Mouse (Mus musculus) hindbrain, postnatal 0 days (tissue): ENCODE measurements at regions not wholly inside any gene's neighbourhood (a gene's known extent, or its start where the extent isn't known, plus 50 kb on each side); places are given as distances from the start of the nearest gene placed in this dataset.

Experiments used
- ATAC-seq: fragments of 200-750 bp; cut with Nextera tagmentation; 2 replicates; pipeline ENCODE4 v1.8.0; 2017; ENCODE audit warnings: mild to moderate bottlenecking, moderate TSS enrichment, moderate library complexity
- DNase-seq: peaks from one replicate; pipeline ENCODE4 v3.0.0-alpha.2; 2015; ENCODE audit warnings: low spot score
- H3K27ac ChIP-seq: fragments of 300-500 bp; sonication (generic); 2 replicates; pipeline ENCODE4 v1.5.1; 2014; ENCODE audit warnings: mild to moderate bottlenecking
- H3K27me3 ChIP-seq: fragments of 300-500 bp; sonication (generic); 2 replicates; pipeline ENCODE4 v1.6.1; 2014; ENCODE audit warnings: low read length, mixed read lengths; ENCODE audit not compliant: insufficient read depth
- H3K36me3 ChIP-seq: fragments of 300-500 bp; sonication (generic); 2 replicates; pipeline ENCODE4 v1.6.1; 2014; ENCODE audit warnings: low read length, mixed read lengths; ENCODE audit not compliant: insufficient read depth
- H3K4me1 ChIP-seq: fragments of 300-500 bp; sonication (generic); 2 replicates; pipeline ENCODE4 v1.6.1; 2014; ENCODE audit warnings: antibody characterized with exemption, low read length, mixed read lengths; ENCODE audit not compliant: insufficient read depth
- H3K4me2 ChIP-seq: fragments of 300-500 bp; sonication (generic); 2 replicates; pipeline ENCODE4 v1.6.1; 2014; ENCODE audit warnings: low read depth, mild to moderate bottlenecking, low read length, moderate library complexity, mixed read lengths
- H3K4me3 ChIP-seq: fragments of 300-500 bp; sonication (generic); 2 replicates; pipeline ENCODE4 v1.5.1; 2014; ENCODE audit warnings: low read length
- H3K9ac ChIP-seq: fragments of 300-500 bp; sonication (generic); replicated peaks from 2 replicates; pipeline ENCODE4 v1.6.1; 2014; ENCODE audit warnings: mild to moderate bottlenecking, low read length, moderate library complexity, mixed read lengths
- H3K9me3 ChIP-seq: fragments of 300-500 bp; sonication (generic); 2 replicates; pipeline ENCODE4 v1.6.1; 2016; ENCODE audit warnings: low read length, mixed read lengths
- CTCF ChIP-seq: IDR thresholded peaks from 2 replicates; pipeline ENCODE4 v1.5.1; 2016; ENCODE audit warnings: antibody characterized with exemption, control low read depth, low read depth
- WGBS: fragments of 180-500 bp; shearing (Covaris S2); extraction: QIAGEN DNeasy Blood & Tissue Kit; methylation state at CpG from one replicate; pipeline ENCODE4 v1.1.7; 2014; 5-methylcytosine and 5-hydroxymethylcytosine counted together

GRCm38 (mm10) chr15:62328920-62329319 is 1406.1 kb upstream of the A1bg start:
- no peak for TF ChIP-seq CTCF
- Histone ChIP-seq H3K9me3 (no peaks in the 10 kb centered on the region), H3K4me2 (no peak overlapping the region), H3K4me1 (no peaks in the 10 kb centered on the region), H3K4me3 (no peak overlapping the region), H3K27me3 (no peaks in the 10 kb centered on the region), H3K27ac (no peak overlapping the region), H3K9ac (no peak overlapping the region), H3K36me3 (no peaks in the 10 kb centered on the region)
- ATAC-seq (0 out of 2 replicates have a peak, but pooled peaks have one; percentile 29), DNase-seq (peak; percentile 60)
- WGBS: 12% methylated on average over 3 of the region's 3 CpGs

- no peak for DNase-seq
- 40% methylated on average over 9 of the region's 9 CpGs for WGBS
Measured at GRCm38 (mm10) chr15:62328305-62328881, 1405.6 kb upstream of the A1bg start.

GRCm38 (mm10) chr15:62327481-62327880 is 1404.7 kb upstream of the A1bg start:
- 69% methylated on average over 2 of the region's 2 CpGs for WGBS
- ATAC-seq: no peak

More at GRCm38 (mm10) chr15:62328305-62328881, 1405.6 kb upstream of the A1bg start:
- ATAC-seq: no peak
- no peaks in the 10 kb centered on the region for H3K9me3 ChIP-seq
- H3K27me3 ChIP-seq: no peaks in the 10 kb centered on the region
- no peak overlapping the region for H3K9ac ChIP-seq
- no peak overlapping the region for H3K27ac ChIP-seq
- H3K36me3 ChIP-seq: no peaks in the 10 kb centered on the region
- H3K4me3 ChIP-seq: no peak overlapping the region
- no peak overlapping the region for H3K4me2 ChIP-seq
- H3K4me1 ChIP-seq: no peaks in the 10 kb centered on the region
- TF ChIP-seq CTCF: no peak

GRCm38 (mm10) chr15:62326524-62326923 is 1403.7 kb upstream of the A1bg start:
- ATAC-seq (no peak), DNase-seq (no peak)
- Histone ChIP-seq H3K9ac (no peak overlapping the region), H3K9me3 (no peaks in the 10 kb centered on the region), H3K4me1 (no peaks in the 10 kb centered on the region), H3K4me3 (no peak overlapping the region), H3K27ac (no peak overlapping the region), H3K36me3 (no peaks in the 10 kb centered on the region), H3K27me3 (no peaks in the 10 kb centered on the region), H3K4me2 (no peak overlapping the region)
- 94% methylated on average over 4 of the region's 4 CpGs for WGBS
- TF ChIP-seq CTCF: no peak

More at GRCm38 (mm10) chr15:62327481-62327880, 1404.7 kb upstream of the A1bg start:
- no peaks in the 10 kb centered on the region for H3K36me3 ChIP-seq
- H3K9ac ChIP-seq: no peak overlapping the region
- H3K4me3 ChIP-seq: no peak overlapping the region
- no peak for TF ChIP-seq CTCF
- no peaks in the 10 kb centered on the region for H3K9me3 ChIP-seq
- no peak for DNase-seq
- no peak overlapping the region for H3K4me2 ChIP-seq
- H3K27ac ChIP-seq: no peak overlapping the region
- H3K4me1 ChIP-seq: no peaks in the 10 kb centered on the region
- no peaks in the 10 kb centered on the region for H3K27me3 ChIP-seq

GRCm38 (mm10) chr15:62325451-62326290 is 1402.9 kb upstream of the A1bg start:
- Histone ChIP-seq H3K9ac (no peak overlapping the region), H3K4me1 (no peaks in the 10 kb centered on the region), H3K4me2 (no peak overlapping the region), H3K36me3 (no peaks in the 10 kb centered on the region), H3K9me3 (no peaks in the 10 kb centered on the region), H3K27ac (no peak overlapping the region), H3K4me3 (no peak overlapping the region), H3K27me3 (no peaks in the 10 kb centered on the region)
- TF ChIP-seq CTCF: no peak
- ATAC-seq: no peak
- no peak for DNase-seq
- WGBS: 81% methylated on average over 1 of the region's 1 CpGs

GRCm38 (mm10) chr15:62320966-62321365 is 1398.2 kb upstream of the A1bg start:
- H3K36me3 ChIP-seq: no peaks in the 10 kb centered on the region
- DNase-seq (no peak), ATAC-seq (no peak)
- H3K9ac ChIP-seq: no peak overlapping the region
- H3K4me2 ChIP-seq: no peak overlapping the region
- TF ChIP-seq CTCF: no peak
- no peak overlapping the region for H3K4me3 ChIP-seq
- no peaks in the 10 kb centered on the region for H3K9me3 ChIP-seq
- H3K4me1 ChIP-seq: no peaks in the 10 kb centered on the region
- WGBS: 74% methylated on average over 5 of the region's 5 CpGs
- no peaks in the 10 kb centered on the region for H3K27me3 ChIP-seq
- no peak overlapping the region for H3K27ac ChIP-seq

GRCm38 (mm10) chr15:62314449-62314848 is 1391.6 kb upstream of the A1bg start:
- H3K27me3 ChIP-seq: no peaks in the 10 kb centered on the region
- no peak for TF ChIP-seq CTCF

More at GRCm38 (mm10) chr15:62314449-62314848, 1391.6 kb upstream of the A1bg start:
- H3K4me3 ChIP-seq: no peak overlapping the region
- DNase-seq (no peak), ATAC-seq (no peak)
- H3K36me3 ChIP-seq: no peaks in the 10 kb centered on the region
- no peak overlapping the region for H3K9ac ChIP-seq
- no peaks in the 10 kb centered on the region for H3K4me1 ChIP-seq
- no peak overlapping the region for H3K27ac ChIP-seq
- H3K4me2 ChIP-seq: no peak overlapping the region
- no peaks in the 10 kb centered on the region for H3K9me3 ChIP-seq
- whole genome bisulfite sequencing: 50% methylated on average over 2 of the region's 2 CpGs
